Mouse (Mus musculus) B cell, adult 67 days (primary cell): ENCODE measurements around the gene Zscan5b. TPM values are rescaled to one million over a fixed set of nuclear protein-coding genes. Genes with fewer than 3 reads are reported as not detected.

Experiments
- total RNA-seq, 2 experiments: library from RNA; stranded (reverse); gene quantifications; 4 replicates each; pipeline ENCODE4 v1.2.4; 2023

Gene Zscan5b
- total RNA-seq: not detected

GRCm38 (mm10) chr7:6221978-6222377 lies at the start of gene Zscan5b:
Zscan5b (plus strand) TSS chr7:6222278.

GRCm38 (mm10) chr7:6196790-6197189 lies 25.3 kb upstream of the Zscan5b start, which contains the start of gene Galp:
Galp (plus strand) TSS chr7:6197090.

GRCm38 (mm10) chr7:6252410-6252809 lies 30.3 kb downstream of the Zscan5b start, which contains the start of gene Epp13:
Epp13 (plus strand) TSS chr7:6252710.

GRCm38 (mm10) chr7:6285842-6286705 lies 64.0 kb downstream of the Zscan5b start, which contains the start of gene Zfp667:
Zfp667 (plus strand) TSS chr7:6286579.

Other genes with a start within 250 kb of the Zscan5b start
- not detected for gene Vmn1r65, start 211.3 kb upstream of the Zscan5b start, total RNA-seq
- gene Nlrp4c, start 177.1 kb upstream of the Zscan5b start, total RNA-seq: not detected
- gene Zfp787, start 66.3 kb upstream of the Zscan5b start, total RNA-seq: 10 to 100 TPM; 39.7 to 41.2 TPM
- gene Zfp444, start 50.1 kb upstream of the Zscan5b start, total RNA-seq: 10 to 100 TPM; 28.4 TPM
- not detected for gene Galp, start 25.2 kb upstream of the Zscan5b start, total RNA-seq
- gene Epp13, start 30.4 kb downstream of the Zscan5b start, total RNA-seq: not detected
- gene Zfp667, start 64.3 kb downstream of the Zscan5b start, total RNA-seq: 1 to 10 TPM; 5.9 to 6.6 TPM
- gene Zfp583, start 109.0 kb downstream of the Zscan5b start, total RNA-seq: 1 to 10 TPM; 1.2 to 1.7 TPM
- gene Gm3854, start 121.5 kb downstream of the Zscan5b start, total RNA-seq: 1 to 10 TPM in 1 of 2 experiments, under 1 TPM in 1; 0.92 to 1.2 TPM
- gene Zfp78, start 141.0 kb downstream of the Zscan5b start, total RNA-seq: 1 to 10 TPM; 3.6 to 4.5 TPM
- gene Zfp28, start 161.0 kb downstream of the Zscan5b start, total RNA-seq: 1 to 10 TPM; 6.6 to 9.7 TPM
- not detected for gene Smim17, start 176.4 kb downstream of the Zscan5b start, total RNA-seq
- gene Gm20715, start 188.0 kb downstream of the Zscan5b start, total RNA-seq: not detected
- not detected for gene Olfr1344, start 216.4 kb downstream of the Zscan5b start, total RNA-seq
- not detected for gene Olfr1336, start 233.9 kb downstream of the Zscan5b start, total RNA-seq
- gene Olfr1346, start 244.8 kb downstream of the Zscan5b start, total RNA-seq: not detected